Mouse (Mus musculus) T-helper 17 cell (primary cell): ENCODE results near the gene Phactr3.
"Not testable (repeated sequence)": the region's sequence is repeated elsewhere in the genome, so short reads cannot be mapped to it uniquely, and the experiment has no call there.

Experiments used
- in situ Hi-C, 2 experiments: fragments of 300-600 bp; cut with MboI, MseI; formaldehyde crosslinking; loops; 1 replicate in 1 of 2; 2 replicates in 1 of 2; pipeline ENCODE4 v1.15.1; 2025; ENCODE audit warnings: high pct_unique_total_duplicates in 2 of 2

Gene Phactr3

DNA sequence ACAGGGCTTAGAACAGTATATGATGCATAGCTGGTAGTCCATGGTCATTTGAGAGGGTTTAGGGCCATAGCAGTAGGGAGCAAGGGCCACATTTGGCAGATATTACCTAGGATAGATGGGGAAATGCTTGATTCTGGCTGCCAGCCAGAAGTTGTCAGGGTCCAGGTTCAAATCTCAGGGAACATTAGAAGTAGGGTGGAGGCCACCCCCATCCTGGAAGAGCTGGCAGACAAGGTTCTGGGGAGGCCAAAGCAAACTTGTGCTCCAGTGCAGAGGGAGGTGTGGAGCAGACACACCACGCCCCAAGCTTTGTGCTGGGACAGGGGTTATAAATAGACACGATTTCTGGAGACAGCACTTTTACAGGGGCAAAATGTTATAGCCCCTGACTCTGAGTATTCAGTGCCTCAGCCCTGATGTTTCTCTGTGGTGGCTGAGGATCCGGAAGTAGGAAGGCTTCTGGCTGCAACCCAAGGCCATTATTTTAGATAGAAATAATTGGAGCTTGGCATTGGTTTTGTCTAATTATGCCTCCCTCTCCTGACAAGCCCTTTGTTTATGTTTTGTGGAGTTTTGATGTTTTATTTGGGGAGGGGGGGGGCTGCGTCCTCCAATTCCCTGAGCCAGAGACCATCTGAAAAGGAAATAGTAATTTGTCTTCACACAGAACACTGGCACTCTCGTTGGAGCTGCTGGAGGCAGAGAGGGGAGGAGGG is 208.1 kb downstream of the Phactr3 start:
- in situ Hi-C loops: no loop called here

- in situ Hi-C loops: no loop called here
Measured at GRCm38 (mm10) chr2:178327466-178328040, 208.8 kb downstream of the Phactr3 start.

- in situ Hi-C loops: no loop called here
Measured at GRCm38 (mm10) chr2:178329551-178329950, 210.8 kb downstream of the Phactr3 start.

DNA sequence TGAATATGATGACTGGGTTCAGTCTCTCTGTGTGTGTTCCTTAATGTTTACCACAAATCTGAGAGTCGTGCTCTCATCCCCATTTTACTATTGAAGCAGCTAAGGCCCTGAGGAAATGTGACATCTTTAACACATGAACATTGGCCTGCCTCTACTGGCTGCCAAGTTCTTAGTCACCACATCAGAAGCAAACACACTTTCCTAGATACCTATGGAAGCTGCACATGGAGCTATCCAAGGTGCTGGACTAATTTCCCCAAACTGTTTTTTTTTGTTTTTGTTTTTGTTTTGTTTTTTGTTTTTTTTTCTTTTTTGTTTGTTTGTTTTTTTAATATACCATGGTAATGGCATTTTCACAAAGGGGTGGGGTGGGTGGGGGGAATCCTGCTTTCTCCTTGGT is 211.2 kb downstream of the Phactr3 start:
- in situ Hi-C loops: no loop called here

DNA sequence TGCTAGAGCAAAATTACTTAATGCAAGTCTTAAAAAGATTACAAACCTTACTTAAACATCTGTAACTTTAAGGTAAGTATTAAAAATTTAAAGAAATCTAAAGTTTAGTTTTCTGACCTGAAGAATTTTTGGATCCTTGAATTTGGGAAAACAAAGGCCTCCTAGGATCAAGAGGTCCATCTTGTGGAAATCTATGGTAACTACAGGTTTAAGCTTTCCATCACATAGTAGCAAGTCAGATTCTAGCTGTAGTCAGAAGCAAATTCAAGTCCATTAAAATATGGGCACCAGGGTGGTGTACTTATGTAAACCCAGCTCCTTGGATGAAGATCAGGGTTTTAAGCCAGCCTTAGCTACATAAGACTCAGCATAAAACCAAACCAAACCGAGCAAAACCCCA is 219.1 kb downstream of the Phactr3 start:
- in situ Hi-C loops: no loop called here

- in situ Hi-C loops: no loop called here
Measured at GRCm38 (mm10) chr2:178339044-178339443, 220.3 kb downstream of the Phactr3 start.

DNA sequence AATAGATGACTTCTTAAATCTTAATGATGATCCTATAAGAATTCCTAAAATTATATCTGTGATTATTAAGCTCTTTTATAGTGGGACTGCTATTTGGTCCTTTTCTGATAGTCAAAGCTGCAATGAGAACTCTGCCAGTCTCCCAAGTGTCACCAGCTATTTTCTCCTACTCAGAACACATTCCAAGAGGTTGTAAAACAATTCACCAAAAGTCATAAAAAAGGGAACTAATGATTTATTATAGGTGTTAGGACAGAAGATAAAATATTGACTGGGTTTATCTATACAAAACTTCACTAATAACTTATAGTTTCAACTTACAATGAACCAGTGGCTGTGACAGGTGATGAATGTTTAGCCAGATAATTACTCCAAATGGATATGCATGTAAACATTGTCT is 223.3 kb downstream of the Phactr3 start:
- in situ Hi-C loops: not testable (repeated sequence)

GRCm38 (mm10) chr2:178342597-178342996 is 223.8 kb downstream of the Phactr3 start:
- in situ Hi-C loops: no loop called here
